Comparison of ENCODE assay signal across 8 mouse cellular contexts in the genomic region with DNA sequence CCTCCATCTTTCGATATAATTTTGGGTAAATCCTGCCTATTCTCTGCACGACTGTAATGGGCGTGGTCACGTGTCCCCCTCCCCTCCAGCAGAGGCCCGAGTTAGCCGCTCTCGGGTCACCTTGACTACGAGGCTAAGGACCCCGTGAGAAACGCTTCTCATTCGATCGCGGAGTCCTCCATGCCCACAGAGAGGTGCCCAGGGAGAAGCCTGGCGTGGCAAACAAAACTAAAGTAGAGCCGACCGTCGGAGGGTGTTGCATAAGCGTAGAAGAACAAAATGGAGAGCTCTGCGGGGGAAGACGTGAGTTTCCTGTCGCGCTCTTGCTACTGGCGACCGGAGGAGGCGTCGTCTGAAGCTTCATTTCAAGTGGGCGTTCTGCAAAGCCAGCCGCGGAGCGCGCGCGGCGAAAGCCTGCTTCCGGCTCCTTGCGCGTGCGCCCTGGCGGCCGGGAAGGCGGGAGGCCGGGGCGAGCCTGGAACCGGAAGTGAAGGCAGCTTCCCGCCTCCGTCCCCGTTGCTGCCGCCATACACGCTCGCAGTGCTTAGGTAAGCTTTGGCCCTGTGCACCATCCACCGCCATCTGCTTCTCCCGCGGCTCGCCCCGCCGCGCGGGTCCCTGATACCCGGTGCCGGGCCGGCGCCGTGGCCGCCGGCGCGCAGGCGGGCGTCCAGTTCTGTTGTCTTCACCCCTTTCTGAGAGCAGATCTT. TPM values are rescaled to one million over a fixed set of nuclear protein-coding genes. Genes with fewer than 3 reads are reported as not detected.
DNase-seq lines count a peak whose midpoint lies in the region; ATAC-seq lines count a peak whose summit lies in the region.

A gene (plus strand): TSS at position 442 of the 710 bp plus-strand sequence.

- H3K4me3 ChIP-seq in heart, embryonic 10.5 days: peak within 1 kb of the TSS; percentile 76
- peak within 1 kb of the TSS; percentile 71 for H3K4me3 ChIP-seq in kidney, embryonic 15.5 days (replicated peaks)

- peak within 1 kb of the TSS; percentile 100 for H3K27ac ChIP-seq in heart, embryonic 10.5 days
- peak within 1 kb of the TSS; percentile 98 for H3K27ac ChIP-seq in kidney, embryonic 15.5 days

- H3K36me3 ChIP-seq in heart, embryonic 10.5 days: peaks cover 36% of the 10 kb centered on the region
- H3K36me3 ChIP-seq in kidney, embryonic 15.5 days: peaks cover 37% of the 10 kb centered on the region

- peak within 1 kb of the TSS; percentile 86 for H3K4me2 ChIP-seq in kidney, embryonic 15.5 days

- peak; percentile 80 for ATAC-seq in erythroblast, adult 5-6 weeks (replicated peaks; ENCODE audit: low FRiP score, poor library complexity, severe bottlenecking)
- ATAC-seq in kidney, embryonic 15.5 days (replicated peaks; ENCODE audit: low FRiP score): peak; percentile 90
- ATAC-seq in monocyte, adult 5-6 weeks (replicated peaks; ENCODE audit: insufficient number of reproducible peaks, low FRiP score, low TSS enrichment, poor library complexity, severe bottlenecking): peak; percentile 55

- no peaks in the 10 kb centered on the region for H3K27me3 ChIP-seq in heart, embryonic 10.5 days (ENCODE audit: insufficient read depth, poor library complexity, severe bottlenecking)
- H3K27me3 ChIP-seq in kidney, embryonic 15.5 days: no peaks in the 10 kb centered on the region

- no peaks in the 10 kb centered on the region for H3K9me3 ChIP-seq in heart, embryonic 10.5 days
- H3K9me3 ChIP-seq in kidney, embryonic 15.5 days (replicated peaks): no peaks in the 10 kb centered on the region

- under 1% methylated on average over 69 of the region's 69 CpGs for WGBS in heart, embryonic 10.5 days
- under 1% methylated on average over 69 of the region's 69 CpGs for WGBS in kidney, embryonic 15.5 days

- DNase-seq in B cell, adult 2 months: peak; percentile 95 to 96
- peak; percentile 99 for DNase-seq in brain, adult 2 months (ENCODE audit: low read depth, low spot score)
- DNase-seq in heart, embryonic 10.5 days (ENCODE audit: low spot score): peak; percentile 98
- DNase-seq in liver: peak; percentile 95
- DNase-seq in spleen, postnatal 4 days (ENCODE audit: low spot score in 2 of 2): peak; percentile 96 to 98

- peaks cover 50% of the 10 kb centered on the region for H3K4me1 ChIP-seq in heart, embryonic 10.5 days
- peaks cover 51% of the 10 kb centered on the region for H3K4me1 ChIP-seq in kidney, embryonic 15.5 days

- peak within 1 kb of the TSS; percentile 91 for H3K9ac ChIP-seq in kidney, embryonic 15.5 days

RNA-seq across cellular contexts. Expression of the gene that starts here (rescaled TPM):
- 65.7 and 80.5 TPM in 2 replicates for total RNA-seq in erythroblast, adult 5-6 weeks (2015; ENCODE audit: low replicate concordance)
- total RNA-seq in erythroblast, adult 5-6 weeks (2017; ENCODE audit: low replicate concordance): 48.1 and 50.2 TPM in 2 replicates
- 367 and 489 TPM in 2 replicates for polyA plus RNA-seq in heart, embryonic 10.5 days (2016; fragmentation: Nextera tagmentation; extraction: Ambion mirVana)
- polyA plus RNA-seq in kidney, embryonic 15.5 days (2015; fragmentation: Nextera tagmentation; extraction: Ambion mirVana): 531 and 538 TPM in 2 replicates
- 98.8 to 141 TPM (median 101 TPM) in 3 replicates for total RNA-seq in monocyte, adult 5-6 weeks (2017)

Comparison
In these comparisons a context has a peak if more than half of its experiments do, and no peak if none do; other contexts are left out.
1. Peak in every context shown above with its lines: DNase-seq, ATAC-seq, H3K4me3 ChIP-seq and H3K27ac ChIP-seq.